Mouse (Mus musculus) ES-E14 (cell line): ENCODE results near the gene Gm42791. TPM values are rescaled to one million over a fixed set of nuclear protein-coding genes. Genes with fewer than 3 reads are reported as not detected.
A peak's percentile ranks its signal among the peaks of the same experiment; 100 is the strongest.

Source experiments
- DNase-seq: peaks from one replicate; pipeline ENCODE4 v3.0.0-alpha.2; 2013; ENCODE audit warnings: low read depth, low spot score
- H3K27ac ChIP-seq: 2 replicates; pipeline ENCODE4 v1.5.1; 2012; ENCODE audit warnings: low read depth, mild to moderate bottlenecking, low read length, moderate library complexity, mixed read lengths; ENCODE audit not compliant: poor library complexity, insufficient read depth, severe bottlenecking
- H3K36me3 ChIP-seq: 2 replicates; pipeline ENCODE4 v1.6.1; 2012; ENCODE audit warnings: mild to moderate bottlenecking, low read length, moderate library complexity, mixed read lengths; ENCODE audit not compliant: control insufficient read depth, poor library complexity, insufficient read depth, severe bottlenecking
- H3K4me1 ChIP-seq, 2 experiments: fragments of 150-350 bp in 1 of 2; sonication (generic) in 1 of 2; 2 replicates each; pipeline ENCODE4 v1.6.1; 2012; ENCODE audit warnings: low read length in 2 of 2, mild to moderate bottlenecking in 1 of 2, mixed read lengths in 1 of 2; ENCODE audit not compliant: control insufficient read depth in 2 of 2, insufficient read depth in 2 of 2, poor library complexity in 1 of 2
- H3K4me3 ChIP-seq, 2 experiments: fragments of 150-350 bp in 1 of 2; sonication (generic) in 1 of 2; 2 replicates each; pipeline ENCODE4 v1.5.1; 2012; ENCODE audit warnings: low read length in 2 of 2, low read depth in 1 of 2, mild to moderate bottlenecking in 1 of 2, mixed read lengths in 1 of 2; ENCODE audit not compliant: insufficient read depth in 1 of 2, poor library complexity in 1 of 2, severe bottlenecking in 1 of 2
- H3K9ac ChIP-seq: 2 replicates; pipeline ENCODE4 v1.6.1; 2012; ENCODE audit warnings: low read depth, mild to moderate bottlenecking, low read length, mixed read lengths; ENCODE audit not compliant: poor library complexity, insufficient read depth, severe bottlenecking
- H3K9me3 ChIP-seq: fragments of 150-350 bp; sonication (generic); 2 replicates; pipeline ENCODE4 v1.6.1; 2012; ENCODE audit warnings: low read depth, mild to moderate bottlenecking, low read length; ENCODE audit not compliant: control insufficient read depth, insufficient read depth
- CHD2 ChIP-seq: IDR thresholded peaks from 2 replicates; pipeline ENCODE4 v1.6.1; 2014; ENCODE audit warnings: mild to moderate bottlenecking, low read depth, low read length, inconsistent platforms
- HCFC1 ChIP-seq: IDR thresholded peaks from 2 replicates; pipeline ENCODE4 v1.6.1; 2012; ENCODE audit warnings: low read length, inconsistent platforms, borderline replicate concordance; ENCODE audit not compliant: insufficient read depth
- MAFK ChIP-seq: IDR thresholded peaks from 2 replicates; pipeline ENCODE4 v1.6.1; 2014; ENCODE audit warnings: mild to moderate bottlenecking, low read depth, low read length, inconsistent platforms; ENCODE audit not compliant: insufficient read depth
- ZC3H11A ChIP-seq: IDR thresholded peaks from 2 replicates; pipeline ENCODE4 v1.6.1; 2012; ENCODE audit warnings: low read depth, mild to moderate bottlenecking, inconsistent platforms, low read length, borderline replicate concordance
- ZNF384 ChIP-seq: IDR thresholded peaks from 2 replicates; pipeline ENCODE4 v1.6.1; 2012; ENCODE audit warnings: low read depth, low read length, inconsistent platforms
- in situ Hi-C, 2 experiments: fragments of 600-800 bp; cut with MboI; formaldehyde crosslinking; loops; one replicate each; pipeline ENCODE4 v1.15.1; 2025; ENCODE audit warnings: low sequenced_read_pairs in 2 of 2, inconsistent platforms in 1 of 2; ENCODE audit not compliant: unreplicated experiment in 2 of 2
- total RNA-seq: library from RNA; depleted of rRNA; stranded (reverse); fragments of 300-350 nt; gene quantifications from 2 replicates; pipeline ENCODE4 v1.2.3, GENCODE M21; 2012

The Gm42791 gene
- total RNA-seq, 1 experiment: not detected

GRCm38 (mm10) chr5:148885821-148886609, 108.9 kb downstream of the Gm42791 start:
- H3K4me1 ChIP-seq: peaks cover 2 to 12% of the 10 kb centered on the region in 2 experiments; a peak in 2 of 4 replicates
- H3K4me3 ChIP-seq: peak overlapping the region; percentile 58 to 61
- peak overlapping the region; percentile 82 for H3K9ac ChIP-seq
- no peak for TF ChIP-seq HCFC1
- 0 out of 2 replicates have a peak, but pooled peaks have one; percentile 32 for TF ChIP-seq CHD2
- no peaks in the 10 kb centered on the region for H3K9me3 ChIP-seq
- H3K27ac ChIP-seq: no peak overlapping the region
- DNase-seq: peak; percentile 93
- in situ Hi-C loops: no loop called here
- H3K36me3 ChIP-seq: no peaks in the 10 kb centered on the region

DNA sequence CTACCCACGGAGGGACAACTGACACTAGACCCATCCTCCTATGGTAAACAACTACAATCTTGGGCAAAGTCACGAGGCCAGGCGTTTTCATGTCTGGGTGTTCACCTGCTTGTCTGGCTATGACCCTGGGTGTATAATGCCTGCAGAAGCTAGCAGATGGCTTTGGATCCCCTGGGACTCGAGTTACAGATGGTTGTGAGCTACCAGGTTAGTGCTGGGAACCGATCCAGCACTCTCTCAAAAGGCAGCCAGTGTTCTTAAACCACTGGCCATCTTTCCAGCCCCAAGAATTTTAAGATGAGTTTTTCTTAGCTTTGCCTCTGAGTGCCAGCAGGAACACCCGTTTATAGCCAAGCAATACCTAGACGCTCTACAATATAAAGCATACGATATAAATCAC, 111.3 kb downstream of the Gm42791 start:
- DNase-seq: no peak
- no peak overlapping the region for H3K4me3 ChIP-seq
- H3K27ac ChIP-seq: no peak overlapping the region
- peaks cover 2 to 12% of the 10 kb centered on the region in 2 experiments; a peak in 2 of 4 replicates for H3K4me1 ChIP-seq
- no peak overlapping the region for H3K9ac ChIP-seq
- in situ Hi-C loops: no loop called here
- TF ChIP-seq MAFK: no peak
- TF ChIP-seq CHD2: no peak
- no peak for TF ChIP-seq HCFC1
- no peak for TF ChIP-seq ZNF384
- no peak for TF ChIP-seq ZC3H11A
- H3K36me3 ChIP-seq: no peaks in the 10 kb centered on the region; the same call in 1 of the 2 replicates
- H3K9me3 ChIP-seq: no peaks in the 10 kb centered on the region

DNA sequence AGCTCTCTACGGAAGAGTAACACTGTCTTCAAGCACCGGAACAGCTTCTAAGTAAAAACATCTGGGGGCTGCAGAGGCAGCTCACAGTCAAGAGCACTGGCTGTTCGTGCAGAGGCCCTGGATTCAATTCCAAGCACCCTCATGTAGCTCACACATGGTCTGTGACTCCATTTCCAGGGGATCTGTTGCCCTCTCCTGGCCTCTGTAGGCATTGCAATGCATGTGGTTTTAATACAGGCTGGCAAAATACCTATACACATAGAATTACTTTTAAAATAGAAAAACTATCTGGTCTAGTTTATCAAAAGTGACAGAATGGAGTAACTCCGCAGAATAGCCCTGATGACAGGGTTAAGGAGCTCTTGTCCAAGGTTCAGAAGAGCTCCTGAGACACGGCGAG, 115.7 kb downstream of the Gm42791 start:
- in situ Hi-C loops: no loop called here
- no peak for DNase-seq
- Histone ChIP-seq H3K4me3 (no peak overlapping the region), H3K27ac (no peak overlapping the region), H3K9me3 (no peaks in the 10 kb centered on the region), H3K36me3 (no peaks in the 10 kb centered on the region; the same call in 1 of the 2 replicates), H3K4me1 (no peaks in the 10 kb centered on the region), H3K9ac (no peak overlapping the region; the same call in 1 of the 2 replicates)
- TF ChIP-seq ZC3H11A (peak; percentile 52; the same call in 1 of the 2 replicates), HCFC1 (no peak)

DNA sequence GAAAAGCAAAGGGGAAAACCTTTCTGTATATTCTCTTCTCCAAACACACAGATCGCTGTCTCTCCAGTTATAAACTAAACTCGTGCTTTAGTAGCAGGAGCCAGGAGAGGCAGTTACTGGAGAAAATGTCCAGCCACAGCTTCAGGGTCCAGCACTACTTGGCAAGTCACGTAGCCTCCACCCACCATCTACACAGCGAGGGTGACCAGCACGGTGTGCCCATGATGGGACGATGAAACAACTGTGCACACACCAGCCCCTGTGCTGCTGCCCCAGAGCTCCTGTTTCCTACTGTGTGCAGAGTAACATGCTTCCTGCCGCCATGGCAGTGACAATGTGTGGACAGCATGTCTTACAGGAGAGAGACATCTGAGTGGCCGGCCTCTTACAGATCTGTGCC, 121.8 kb downstream of the Gm42791 start:
- no peaks in the 10 kb centered on the region for H3K36me3 ChIP-seq
- in situ Hi-C loops: no loop called here
- no peak overlapping the region for H3K27ac ChIP-seq

GRCm38 (mm10) chr5:148869583-148869982, 125.4 kb downstream of the Gm42791 start:
- Histone ChIP-seq H3K9me3 (no peaks in the 10 kb centered on the region), H3K4me1 (peaks cover 0 to 6% of the 10 kb centered on the region in 2 experiments; a peak in 1 of 4 replicates), H3K9ac (no peak overlapping the region), H3K27ac (no peak overlapping the region), H3K4me3 (no peak overlapping the region), H3K36me3 (no peaks in the 10 kb centered on the region)
- TF ChIP-seq MAFK: no peak
- no peak for TF ChIP-seq ZNF384
- no peak for TF ChIP-seq CHD2
- TF ChIP-seq ZC3H11A: no peak
- no peak for TF ChIP-seq HCFC1
- in situ Hi-C loops: no loop called here
- DNase-seq: no peak

More for the DNA sequence above, 121.8 kb downstream of the Gm42791 start:
- DNase-seq: no peak
- Histone ChIP-seq H3K4me1 (peaks cover 0 to 6% of the 10 kb centered on the region in 2 experiments; a peak in 1 of 4 replicates), H3K9ac (no peak overlapping the region), H3K9me3 (no peaks in the 10 kb centered on the region), H3K4me3 (no peak overlapping the region)
- no peak for TF ChIP-seq CHD2
- TF ChIP-seq ZNF384: no peak
